Mouse (Mus musculus) liver, adult 2 months (tissue): Measurements from ENCODE around the gene Olfr1432. TPM values are rescaled to one million over a fixed set of nuclear protein-coding genes. Genes with fewer than 3 reads are reported as not detected.
"Not testable (repeated sequence)": the region's sequence is repeated elsewhere in the genome, so short reads cannot be mapped to it uniquely, and the experiment has no call there.

Source experiments
- DNase-seq: peaks from one replicate; pipeline ENCODE4 v3.0.0-alpha.2; 2011; ENCODE audit warnings: low read depth, low spot score; ENCODE audit errors: extremely low read depth
- H3K27ac ChIP-seq: fragments of 200-500 bp; replicated peaks from 2 replicates; pipeline ENCODE4 v1.5.1; 2012; ENCODE audit warnings: low read depth, mild to moderate bottlenecking, control low read depth, inconsistent platforms, low read length; ENCODE audit not compliant: insufficient read depth
- H3K27me3 ChIP-seq: fragments of 200-500 bp; 2 replicates; pipeline ENCODE4 v1.6.1; 2012; ENCODE audit warnings: mild to moderate bottlenecking, moderate library complexity, low read length, inconsistent platforms; ENCODE audit not compliant: control insufficient read depth, insufficient read depth
- H3K36me3 ChIP-seq: fragments of 200-500 bp; 2 replicates; pipeline ENCODE4 v1.6.1; 2012; ENCODE audit warnings: low read length, inconsistent platforms; ENCODE audit not compliant: control insufficient read depth, insufficient read depth
- H3K4me1 ChIP-seq: fragments of 200-500 bp; 2 replicates; pipeline ENCODE4 v1.6.1; 2011; ENCODE audit warnings: low read length; ENCODE audit not compliant: control insufficient read depth, insufficient read depth
- H3K4me3 ChIP-seq: fragments of 200-500 bp; 2 replicates; pipeline ENCODE4 v1.5.1; 2011; ENCODE audit warnings: low read depth, mild to moderate bottlenecking, control low read depth, low read length, moderate library complexity; ENCODE audit not compliant: insufficient read depth
- H3K79me2 ChIP-seq: fragments of 200-500 bp; 2 replicates; pipeline ENCODE4 v1.6.1; 2012; ENCODE audit warnings: inconsistent platforms, mild to moderate bottlenecking, low read length, moderate library complexity; ENCODE audit not compliant: control insufficient read depth, insufficient read depth
- H3K9ac ChIP-seq: fragments of 200-500 bp; 2 replicates; pipeline ENCODE4 v1.6.1; 2012; ENCODE audit warnings: low read depth, mild to moderate bottlenecking, control low read depth, inconsistent platforms, low read length
- CTCF ChIP-seq: fragments of 200-500 bp; IDR thresholded peaks from 2 replicates; pipeline ENCODE4 v1.5.1; 2011; ENCODE audit warnings: low read depth, low read length, control low read depth
- POLR2A ChIP-seq: fragments of 200-500 bp; IDR thresholded peaks from 2 replicates; pipeline ENCODE4 v1.6.1; 2011; ENCODE audit warnings: low read length, control low read depth; ENCODE audit not compliant: insufficient read depth; ENCODE audit errors: extremely low read depth
- WGBS: fragments of 180-500 bp; shearing (Covaris S2); methylation state at CpG from one replicate; pipeline ENCODE4 v1.1.7; 2018; 5-methylcytosine and 5-hydroxymethylcytosine counted together
- polyA plus RNA-seq: library from polyadenylated mRNA; depleted of rRNA; stranded (reverse); fragments of >200 nt; gene quantifications from 2 replicates; pipeline ENCODE4 v1.2.3, GENCODE M21; 2012; rRNA removed
- total RNA-seq: library from RNA; depleted of rRNA; stranded (reverse); fragments of >200 nt; gene quantifications from 2 replicates; pipeline ENCODE4 v1.2.3, GENCODE M21; 2014; rRNA removed

The Olfr1432 gene
- total RNA-seq (not detected in 2 replicates), polyA plus RNA-seq (not detected in 2 replicates)

GRCm38 (mm10) chr19:12232496-12232895 is at the start of gene Olfr1432:
Olfr1432 (minus strand) TSS chr19:12232596.
- not testable (repeated sequence) for H3K27me3 ChIP-seq, H3K4me3 ChIP-seq, H3K36me3 ChIP-seq, DNase-seq, H3K79me2 ChIP-seq, H3K9ac ChIP-seq, H3K4me1 ChIP-seq, H3K27ac ChIP-seq

DNA sequence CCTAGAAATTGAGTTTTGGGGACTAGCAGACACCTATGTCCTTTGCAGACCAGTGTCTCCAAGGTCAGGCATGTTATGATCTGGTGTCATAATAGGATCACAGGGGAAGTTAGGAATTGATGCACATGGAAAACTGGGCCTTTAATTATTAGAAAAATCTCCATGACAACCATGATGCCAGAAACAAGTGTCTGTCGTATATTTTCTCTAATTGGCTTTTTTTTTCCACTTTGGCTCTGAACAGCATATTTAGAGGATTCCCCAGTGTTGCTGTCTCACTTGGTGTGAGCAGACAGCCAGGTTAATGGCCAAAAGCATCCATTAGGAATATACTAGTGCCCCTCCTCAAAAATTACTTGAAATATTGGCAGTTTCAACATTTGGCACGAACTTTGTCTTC is 47.2 kb upstream of the Olfr1432 start, which contains the start of gene Olfr1434:
Gene Olfr1434 (plus strand): TSS at position 301 of the 400 bp plus-strand sequence.
- Histone ChIP-seq H3K4me3 (no peak within 1 kb of the TSS), H3K79me2 (no peaks in the 10 kb centered on the region), H3K4me1 (no peaks in the 10 kb centered on the region), H3K27ac (no peak within 1 kb of the TSS), H3K36me3 (no peaks in the 10 kb centered on the region), H3K9ac (no peak within 1 kb of the TSS), H3K27me3 (no peaks in the 10 kb centered on the region)
- no peak for DNase-seq
- TF ChIP-seq POLR2A (no peak), CTCF (no peak)
- WGBS, result 65% methylated on average over 2 of the region's 2 CpGs

- H3K9ac ChIP-seq, result no peak within 1 kb of the TSS
Observed at GRCm38 (mm10) chr19:12260732-12261131, 28.3 kb upstream of the Olfr1432 start, which contains the start of gene Olfr235. Olfr235 (plus strand) TSS chr19:12261032.

GRCm38 (mm10) chr19:12241559-12241958 is 9.2 kb upstream of the Olfr1432 start, which contains the start of gene Olfr262:
Olfr262 (minus strand) TSS chr19:12241659.
- H3K27me3 ChIP-seq, result no peaks in the 10 kb centered on the region
- H3K36me3 ChIP-seq, result no peaks in the 10 kb centered on the region
- TF ChIP-seq POLR2A (no peak), CTCF (no peak)
- H3K79me2 ChIP-seq, result no peaks in the 10 kb centered on the region
- no peaks in the 10 kb centered on the region for H3K4me1 ChIP-seq
- no peak for DNase-seq
- H3K27ac ChIP-seq, result no peak within 1 kb of the TSS
- WGBS, result 85% methylated on average over 1 of the region's 1 CpGs
- no peak within 1 kb of the TSS for H3K4me3 ChIP-seq
- H3K9ac ChIP-seq, result no peak within 1 kb of the TSS

More at GRCm38 (mm10) chr19:12260732-12261131, 28.3 kb upstream of the Olfr1432 start, which contains the start of gene Olfr235:
- H3K4me1 ChIP-seq, result no peaks in the 10 kb centered on the region
- TF ChIP-seq POLR2A (no peak), CTCF (no peak)
- DNase-seq, result no peak
- H3K27ac ChIP-seq, result no peak within 1 kb of the TSS
- H3K79me2 ChIP-seq, result no peaks in the 10 kb centered on the region
- WGBS, result 53% methylated on average over 1 of the region's 1 CpGs
- no peak within 1 kb of the TSS for H3K4me3 ChIP-seq
- H3K36me3 ChIP-seq, result no peaks in the 10 kb centered on the region
- H3K27me3 ChIP-seq, result no peaks in the 10 kb centered on the region

DNA sequence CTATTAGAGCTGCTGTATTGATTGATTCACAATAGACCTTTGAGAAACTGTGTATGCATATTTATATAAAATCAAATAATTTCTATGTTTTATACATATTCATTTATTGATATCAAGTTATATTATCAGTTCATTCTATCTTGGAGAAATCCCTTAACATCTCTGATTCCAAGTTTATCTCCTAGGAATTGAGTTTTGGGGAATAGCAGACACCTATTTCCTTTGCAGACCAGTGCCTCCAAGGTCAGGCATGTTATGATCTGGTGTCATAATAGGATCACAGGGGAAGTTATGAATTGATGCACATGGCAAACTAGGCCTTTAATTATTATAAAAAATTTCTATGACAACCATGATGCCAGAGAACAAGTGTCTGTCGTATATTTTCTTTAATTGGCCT is 32.1 kb downstream of the Olfr1432 start, which contains the start of gene Olfr1431:
Gene Olfr1431 (plus strand): TSS at position 301 of the 400 bp plus-strand sequence.
- H3K4me3 ChIP-seq, result no peak within 1 kb of the TSS
- no peaks in the 10 kb centered on the region for H3K27me3 ChIP-seq
- H3K79me2 ChIP-seq, result no peaks in the 10 kb centered on the region
- no peak within 1 kb of the TSS for H3K9ac ChIP-seq
- H3K36me3 ChIP-seq, result no peaks in the 10 kb centered on the region
- 73% methylated on average over 1 of the region's 1 CpGs for WGBS
- no peaks in the 10 kb centered on the region for H3K4me1 ChIP-seq
- no peak for DNase-seq
- no peak for TF ChIP-seq POLR2A
- TF ChIP-seq CTCF, result no peak
- no peak within 1 kb of the TSS for H3K27ac ChIP-seq

GRCm38 (mm10) chr19:12199076-12199475 is 33.3 kb downstream of the Olfr1432 start:
- not testable (repeated sequence) for H3K4me1 ChIP-seq, H3K36me3 ChIP-seq, H3K79me2 ChIP-seq, H3K4me3 ChIP-seq, H3K27ac ChIP-seq, H3K9ac ChIP-seq, H3K27me3 ChIP-seq, DNase-seq
- 83% methylated on average over 4 of the region's 4 CpGs for WGBS

Other genes with a start within 250 kb of the Olfr1432 start
- gene Olfr1423, start 191.3 kb downstream of the Olfr1432 start, total RNA-seq, result not detected in 2 replicates
- gene Olfr1423, start 191.3 kb downstream of the Olfr1432 start, polyA plus RNA-seq, result not detected in 2 replicates
- gene Olfr1424, start 169.9 kb downstream of the Olfr1432 start, total RNA-seq, result not detected in 2 replicates
- not detected in 2 replicates for gene Olfr1424, start 169.9 kb downstream of the Olfr1432 start, polyA plus RNA-seq
- gene Olfr1425, start 154.9 kb downstream of the Olfr1432 start, total RNA-seq, result not detected in 2 replicates
- gene Olfr1425, start 154.9 kb downstream of the Olfr1432 start, polyA plus RNA-seq, result not detected in 2 replicates
- gene Olfr1426, start 140.6 kb downstream of the Olfr1432 start, total RNA-seq, result not detected in 2 replicates
- gene Olfr1426, start 140.6 kb downstream of the Olfr1432 start, polyA plus RNA-seq, result not detected in 2 replicates
- not detected in 2 replicates for gene Olfr1427, start 129.3 kb downstream of the Olfr1432 start, total RNA-seq
- gene Olfr1427, start 129.3 kb downstream of the Olfr1432 start, polyA plus RNA-seq, result not detected in 2 replicates
- not detected in 2 replicates for gene Olfr1428, start 116.7 kb downstream of the Olfr1432 start, total RNA-seq
- gene Olfr1428, start 116.7 kb downstream of the Olfr1432 start, polyA plus RNA-seq, result not detected in 2 replicates
- gene Olfr76, start 109.4 kb downstream of the Olfr1432 start, total RNA-seq, result not detected in 2 replicates
- not detected in 2 replicates for gene Olfr76, start 109.4 kb downstream of the Olfr1432 start, polyA plus RNA-seq
- not detected in 2 replicates for gene Olfr1555-ps1, start 62.5 kb downstream of the Olfr1432 start, total RNA-seq
- gene Olfr1555-ps1, start 62.5 kb downstream of the Olfr1432 start, polyA plus RNA-seq, result not detected in 2 replicates
- gene Olfr1431, start 32.0 kb downstream of the Olfr1432 start, total RNA-seq, result not detected in 2 replicates
- not detected in 2 replicates for gene Olfr1431, start 32.0 kb downstream of the Olfr1432 start, polyA plus RNA-seq
- not detected in 2 replicates for gene Olfr262, start 9.1 kb upstream of the Olfr1432 start, total RNA-seq
- not detected in 2 replicates for gene Olfr262, start 9.1 kb upstream of the Olfr1432 start, polyA plus RNA-seq
- gene Olfr235, start 28.4 kb upstream of the Olfr1432 start, total RNA-seq, result not detected in 2 replicates
- not detected in 2 replicates for gene Olfr235, start 28.4 kb upstream of the Olfr1432 start, polyA plus RNA-seq
- not detected in 2 replicates for gene Olfr1434, start 47.3 kb upstream of the Olfr1432 start, total RNA-seq
- not detected in 2 replicates for gene Olfr1434, start 47.3 kb upstream of the Olfr1432 start, polyA plus RNA-seq
- gene Olfr1436, start 66.5 kb upstream of the Olfr1432 start, total RNA-seq, result not detected in 2 replicates
- gene Olfr1436, start 66.5 kb upstream of the Olfr1432 start, polyA plus RNA-seq, result not detected in 2 replicates
- gene Olfr1437, start 92.5 kb upstream of the Olfr1432 start, total RNA-seq, result not detected in 2 replicates
- gene Olfr1437, start 92.5 kb upstream of the Olfr1432 start, polyA plus RNA-seq, result not detected in 2 replicates
- not detected in 2 replicates for gene Olfr1438-ps1, start 103.3 kb upstream of the Olfr1432 start, total RNA-seq
- not detected in 2 replicates for gene Olfr1438-ps1, start 103.3 kb upstream of the Olfr1432 start, polyA plus RNA-seq
- not detected in 2 replicates for gene Olfr1440, start 154.7 kb upstream of the Olfr1432 start, total RNA-seq
- not detected in 2 replicates for gene Olfr1440, start 154.7 kb upstream of the Olfr1432 start, polyA plus RNA-seq
- not detected in 2 replicates for gene Olfr1441, start 184.8 kb upstream of the Olfr1432 start, total RNA-seq
- gene Olfr1441, start 184.8 kb upstream of the Olfr1432 start, polyA plus RNA-seq, result not detected in 2 replicates
- not detected in 2 replicates for gene Pfpl, start 195.3 kb upstream of the Olfr1432 start, total RNA-seq
- not detected in 2 replicates for gene Pfpl, start 195.3 kb upstream of the Olfr1432 start, polyA plus RNA-seq
- 27.1 and 30.9 TPM in 2 replicates for gene Mpeg1, start 228.2 kb upstream of the Olfr1432 start, total RNA-seq
- gene Mpeg1, start 228.2 kb upstream of the Olfr1432 start, polyA plus RNA-seq, result 6.1 and 7.4 TPM in 2 replicates